Mouse (Mus musculus): ENCODE results near the gene Ttll10. TPM values are rescaled to one million over a fixed set of nuclear protein-coding genes. Genes with fewer than 3 reads are reported as not detected.

The Ttll10 gene
- polyA plus RNA-seq (2012; rRNA removed) = 5.6 and 10.5 TPM in 2 replicates

GRCm38 (mm10) chr4:156059261-156059660 is at the start of gene Ttll10:
Ttll10 (minus strand) TSS chr4:156059414.

DNA sequence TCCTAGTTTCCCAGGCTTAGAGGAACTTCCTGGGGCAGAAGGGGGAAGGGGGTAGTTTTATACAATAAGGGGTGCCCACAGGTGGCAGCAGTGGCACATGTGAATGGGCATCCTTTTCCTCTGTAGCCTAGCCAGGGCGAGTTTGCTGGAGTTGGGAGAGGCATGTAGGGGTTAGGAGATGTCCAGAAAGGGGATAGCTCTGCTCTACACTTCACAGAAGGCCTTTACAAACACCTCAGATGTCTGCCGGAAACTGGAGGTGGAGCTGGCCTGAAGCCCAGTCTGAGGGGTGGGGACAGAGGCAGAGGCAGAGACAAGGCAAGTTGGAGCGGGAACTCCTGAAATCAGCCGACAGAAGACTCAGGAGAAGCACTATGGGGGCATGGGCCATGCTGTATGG is 33.2 kb downstream of the Ttll10 start, which contains the start of gene Tnfrsf18:
TSS of gene Tnfrsf18 (plus strand) at position 152 of the 400 bp plus-strand sequence.

DNA sequence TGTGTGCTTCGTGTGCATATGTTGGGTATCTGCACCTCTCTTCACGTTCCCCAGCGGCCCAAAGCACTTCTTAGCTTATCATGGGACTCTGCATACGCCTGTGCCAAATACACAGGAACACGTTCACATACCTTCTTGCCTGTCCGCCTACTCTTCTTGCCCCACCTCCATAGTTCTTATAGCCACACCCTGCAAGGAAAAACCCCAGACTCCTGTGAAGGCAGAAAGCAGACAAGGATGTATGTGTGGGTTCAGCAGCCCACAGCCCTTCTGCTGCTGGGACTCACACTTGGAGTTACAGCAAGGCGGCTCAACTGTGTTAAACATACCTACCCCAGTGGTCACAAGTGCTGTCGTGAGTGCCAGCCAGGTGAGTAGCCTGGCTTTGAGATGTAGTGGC is 45.6 kb downstream of the Ttll10 start, which contains the start of gene Tnfrsf4:
TSS of gene Tnfrsf4 (plus strand) at position 207 of the 400 bp plus-strand sequence.

DNA sequence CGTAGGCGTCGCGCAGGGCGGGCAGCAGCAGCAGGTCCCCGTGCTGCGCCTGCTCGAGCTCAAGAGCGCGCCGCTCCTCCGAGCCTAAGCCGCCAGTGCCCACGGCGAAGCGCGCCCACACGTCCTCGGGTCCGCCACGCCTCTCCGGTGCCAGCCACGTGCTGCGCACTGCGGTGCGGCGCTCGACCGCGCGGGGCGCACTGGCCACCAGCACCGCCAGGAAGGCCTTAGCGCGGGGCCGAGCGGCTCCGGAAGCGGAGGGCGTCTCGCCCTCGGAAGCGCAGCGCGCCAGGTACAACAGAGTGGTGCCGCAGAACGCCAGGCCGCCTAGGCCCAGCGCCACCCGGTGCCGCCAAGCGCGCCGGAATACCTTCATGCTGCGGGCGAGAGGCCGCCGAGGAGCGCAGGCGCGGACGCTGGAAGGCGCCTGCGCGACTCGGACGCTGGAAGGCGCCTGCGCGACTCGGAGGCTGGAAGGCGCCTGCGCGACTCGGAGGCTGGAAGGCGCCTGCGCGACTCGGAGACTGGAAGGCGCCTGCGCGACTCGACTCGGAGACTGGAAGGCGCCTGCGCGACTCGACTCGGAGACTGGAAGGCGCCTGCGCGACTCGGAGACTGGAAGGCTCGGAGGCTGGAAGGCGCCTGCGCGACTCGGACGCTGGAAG is 66.8 kb downstream of the Ttll10 start, which contains the start of the genes B3galt6 and Sdf4:
TSS of gene B3galt6 (minus strand) at position 409 of the 665 bp plus-strand sequence.
TSS of gene Sdf4 (plus strand) at position 632 of the 665 bp plus-strand sequence.

Other genes starting within 250 kb of the Ttll10 start
- gene Ccnl2, start 246.9 kb downstream of the Ttll10 start, polyA plus RNA-seq (2012; rRNA removed) = 18.2 and 22.6 TPM in 2 replicates
- 106 and 164 TPM in 2 replicates for gene Aurkaip1, start 228.1 kb downstream of the Ttll10 start, polyA plus RNA-seq (2012; rRNA removed)
- gene Mxra8, start 219.7 kb downstream of the Ttll10 start, polyA plus RNA-seq (2012; rRNA removed) = 106 and 126 TPM in 2 replicates
- gene Dvl1, start 212.0 kb downstream of the Ttll10 start, polyA plus RNA-seq (2012; rRNA removed) = 102 and 114 TPM in 2 replicates
- gene Tas1r3, start 196.1 kb downstream of the Ttll10 start, polyA plus RNA-seq (2012; rRNA removed) = 0.33 and 0.81 TPM in 2 replicates
- 24.9 and 45.1 TPM in 2 replicates for gene Cptp, start 190.0 kb downstream of the Ttll10 start, polyA plus RNA-seq (2012; rRNA removed)
- 15.0 and 21.4 TPM in 2 replicates for gene Ints11, start 189.9 kb downstream of the Ttll10 start, polyA plus RNA-seq (2012; rRNA removed)
- 41.8 and 63.5 TPM in 2 replicates for gene Pusl1, start 167.6 kb downstream of the Ttll10 start, polyA plus RNA-seq (2012; rRNA removed)
- 21.4 and 21.8 TPM in 2 replicates for gene Acap3, start 167.6 kb downstream of the Ttll10 start, polyA plus RNA-seq (2012; rRNA removed)
- gene Ube2j2, start 115.6 kb downstream of the Ttll10 start, polyA plus RNA-seq (2012; rRNA removed) = 41.1 and 63.8 TPM in 2 replicates
- gene C1qtnf12, start 97.1 kb downstream of the Ttll10 start, polyA plus RNA-seq (2012; rRNA removed) = 30.7 and 39.0 TPM in 2 replicates
- gene B3galt6, start 66.8 kb downstream of the Ttll10 start, polyA plus RNA-seq (2012; rRNA removed) = 4.6 and 6.1 TPM in 2 replicates
- gene Sdf4, start 66.5 kb downstream of the Ttll10 start, polyA plus RNA-seq (2012; rRNA removed) = 25.9 and 26.5 TPM in 2 replicates
- gene Tnfrsf4, start 45.6 kb downstream of the Ttll10 start, polyA plus RNA-seq (2012; rRNA removed) = 2.7 and 2.9 TPM in 2 replicates
- 2.6 and 2.8 TPM in 2 replicates for gene Tnfrsf18, start 33.2 kb downstream of the Ttll10 start, polyA plus RNA-seq (2012; rRNA removed)
- 3.9 and 5.1 TPM in 2 replicates for gene 9430015G10Rik, start 50.6 kb upstream of the Ttll10 start, polyA plus RNA-seq (2012; rRNA removed)
- 0.82 and 3.3 TPM in 2 replicates for gene Rnf223, start 71.1 kb upstream of the Ttll10 start, polyA plus RNA-seq (2012; rRNA removed)
- gene Agrn, start 138.1 kb upstream of the Ttll10 start, polyA plus RNA-seq (2012; rRNA removed) = 21.3 and 32.8 TPM in 2 replicates
- gene Isg15, start 141.4 kb upstream of the Ttll10 start, polyA plus RNA-seq (2012; rRNA removed) = 6.6 and 11.0 TPM in 2 replicates
- 0.85 and 0.87 TPM in 2 replicates for gene AW011738, start 143.9 kb upstream of the Ttll10 start, polyA plus RNA-seq (2012; rRNA removed)
- 2.8 and 2.9 TPM in 2 replicates for gene Perm1, start 156.5 kb upstream of the Ttll10 start, polyA plus RNA-seq (2012; rRNA removed)
- 51.4 and 62.2 TPM in 2 replicates for gene Plekhn1, start 175.4 kb upstream of the Ttll10 start, polyA plus RNA-seq (2012; rRNA removed)
- gene Noc2l, start 176.6 kb upstream of the Ttll10 start, polyA plus RNA-seq (2012; rRNA removed) = 31.4 and 34.2 TPM in 2 replicates
- gene Samd11, start 196.2 kb upstream of the Ttll10 start, polyA plus RNA-seq (2012; rRNA removed) = 0.12 and 0.15 TPM in 2 replicates

Data from stomach, adult 2 months (tissue).